Mouse (Mus musculus): Measurements from ENCODE around the gene Cept1.
A peak's percentile ranks its signal among the peaks of the same experiment; 100 is the strongest.

Cept1 gene

GRCm38 (mm10) chr3:106495346-106496044 lies 52.1 kb downstream of the Cept1 start:
- DNase-seq (ENCODE audit: extremely low read depth, low read depth) = peak; percentile 70

GRCm38 (mm10) chr3:106494417-106494950 lies 53.1 kb downstream of the Cept1 start:
- no peak for DNase-seq (ENCODE audit: extremely low read depth, low read depth)

- no peak for DNase-seq (ENCODE audit: extremely low read depth, low read depth)
These were observed 53.7 kb downstream of the Cept1 start for GRCm38 (mm10) chr3:106493882-106494281.

- no peak for DNase-seq (ENCODE audit: extremely low read depth, low read depth)
These were observed 54.4 kb downstream of the Cept1 start for GRCm38 (mm10) chr3:106493202-106493601.

- peak; percentile 81 for DNase-seq (ENCODE audit: extremely low read depth, low read depth)
These were observed 54.9 kb downstream of the Cept1 start for GRCm38 (mm10) chr3:106492723-106493122.

GRCm38 (mm10) chr3:106490239-106490638 lies 57.4 kb downstream of the Cept1 start:
- DNase-seq (ENCODE audit: extremely low read depth, low read depth) = no peak

GRCm38 (mm10) chr3:106487551-106487950 lies 60.1 kb downstream of the Cept1 start:
- no peak for DNase-seq (ENCODE audit: extremely low read depth, low read depth)

- DNase-seq (ENCODE audit: extremely low read depth, low read depth) = no peak
These were observed 61.8 kb downstream of the Cept1 start for GRCm38 (mm10) chr3:106485810-106486209.

- DNase-seq (ENCODE audit: extremely low read depth, low read depth) = no peak
These were observed 62.7 kb downstream of the Cept1 start for GRCm38 (mm10) chr3:106484861-106485260.

GRCm38 (mm10) chr3:106483796-106484405 lies 63.7 kb downstream of the Cept1 start:
- DNase-seq (ENCODE audit: extremely low read depth, low read depth) = no peak

GRCm38 (mm10) chr3:106483297-106483696 lies 64.3 kb downstream of the Cept1 start:
- peak; percentile 71 for DNase-seq (ENCODE audit: extremely low read depth, low read depth)

GRCm38 (mm10) chr3:106482281-106483081 lies 65.1 kb downstream of the Cept1 start, which contains the start of gene Dennd2d:
TSS of gene Dennd2d (plus strand) at chr3:106482405.
- DNase-seq (ENCODE audit: extremely low read depth, low read depth) = no peak

- DNase-seq (ENCODE audit: extremely low read depth, low read depth) = no peak
These were observed 70.7 kb downstream of the Cept1 start for GRCm38 (mm10) chr3:106476863-106477262.

- DNase-seq (ENCODE audit: extremely low read depth, low read depth) = peak; percentile 62
These were observed 73.4 kb downstream of the Cept1 start for GRCm38 (mm10) chr3:106474210-106474609.

GRCm38 (mm10) chr3:106464750-106465149 lies 82.9 kb downstream of the Cept1 start:
- no peak for DNase-seq (ENCODE audit: extremely low read depth, low read depth)

- no peak for DNase-seq (ENCODE audit: extremely low read depth, low read depth)
These were observed 85.1 kb downstream of the Cept1 start for GRCm38 (mm10) chr3:106462493-106462892.

- DNase-seq (ENCODE audit: extremely low read depth, low read depth) = no peak
These were observed 85.5 kb downstream of the Cept1 start for GRCm38 (mm10) chr3:106462059-106462470.

- DNase-seq (ENCODE audit: extremely low read depth, low read depth) = no peak
These were observed 90.2 kb downstream of the Cept1 start for GRCm38 (mm10) chr3:106457298-106457869.

GRCm38 (mm10) chr3:106452616-106453015 lies 95.0 kb downstream of the Cept1 start:
- no peak for DNase-seq (ENCODE audit: extremely low read depth, low read depth)
